ENCODE assay signal across 15 mouse cellular contexts in genomic region chr17:63921601-63922203, GRCm38 (mm10). TPM values are rescaled to one million over a fixed set of nuclear protein-coding genes. Genes with fewer than 3 reads are reported as not detected.
DNase-seq lines count a peak whose midpoint lies in the region; ATAC-seq lines count a peak whose summit lies in the region.
"Had no signal": no experiment of that assay in that cellular context is flagged by ENCODE, and none has a peak within 500 bp of the region (broad histone marks: within the 10 kb centered on the region; RNA-seq: fewer than 3 reads in every experiment).

No protein-coding gene starts in this region.

- intact Hi-C loops in heart, postnatal 36 days (cut with DNase I) = no loop called here

- peak; percentile 87 for ATAC-seq in megakaryocyte progenitor cell, adult 5-6 weeks (replicated peaks; ENCODE audit: poor library complexity)
- ATAC-seq: forebrain, embryonic 16.5 days; hindbrain, embryonic 16.5 days; Patski had no signal

- DNase-seq in heart, adult 8-10 months (ENCODE audit: low spot score) = peak; percentile 15
- no peak for DNase-seq in heart, postnatal 36 days
- peak; percentile 10 for DNase-seq in lung, postnatal 10 days
- DNase-seq in lung, adult 18-20 months = no peak
- peak; percentile 28 for DNase-seq in liver
- no peak for DNase-seq in urinary bladder, postnatal 36 days (ENCODE audit: low spot score in 2 of 2)
- DNase-seq in right cerebral cortex, adult 18-20 months = no peak
- DNase-seq: adrenal gland, postnatal 25 days; cerebellum, adult 18-20 months; right cerebral cortex, postnatal 4 days had no signal

RNA-seq across cellular contexts. Expression of gene A930002H24Rik, which starts 58.1 kb away (rescaled TPM):
- under 1 TPM in 1 of 4 experiments, not detected in 3; 0.81 TPM for total RNA-seq in heart, adult 8-10 months (2022)
- total RNA-seq in heart, postnatal 36 days (2021) = not detected
- total RNA-seq in megakaryocyte progenitor cell, adult 5-6 weeks (2015) = not detected in 2 replicates
- total RNA-seq in megakaryocyte progenitor cell, adult 5-6 weeks (2017) = not detected in 2 replicates
- total RNA-seq: neutrophil, adult 5-6 weeks had no signal

RNA-seq across cellular contexts. Expression of gene Fer, which starts 58.8 kb away (rescaled TPM):
- total RNA-seq in heart, adult 8-10 months (2022) = 10 to 100 TPM; 17.1 to 21.6 (median 18.4) TPM
- 10 to 100 TPM; 17.8 to 19.2 TPM for total RNA-seq in heart, postnatal 36 days (2021)
- 4.9 and 5.9 TPM in 2 replicates for total RNA-seq in megakaryocyte progenitor cell, adult 5-6 weeks (2015)
- total RNA-seq in megakaryocyte progenitor cell, adult 5-6 weeks (2017) = 6.7 and 9.7 TPM in 2 replicates

Comparison
In these comparisons a context has a peak if more than half of its experiments do, and no peak if none do; other contexts are left out.
1. DNase-seq: peak in heart, adult 8-10 months (single experiment), lung, postnatal 10 days (single experiment) and liver (single experiment); none in heart, postnatal 36 days (0 of 2), lung, adult 18-20 months (0 of 2), urinary bladder, postnatal 36 days (0 of 2) and right cerebral cortex, adult 18-20 months (single experiment).